ENCODE assay signal across 20 mouse cellular contexts in genomic region chr16:90456495-90457125, GRCm38 (mm10).
DNase-seq lines count a peak whose midpoint lies in the region; ATAC-seq and TF ChIP-seq lines count a peak whose summit lies in the region.
"Had no signal": no experiment of that assay in that cellular context is flagged by ENCODE, and none has a peak within 500 bp of the region (broad histone marks: within the 10 kb centered on the region; RNA-seq: fewer than 3 reads in every experiment).

No protein-coding gene starts in this region.

- no peaks in the 10 kb centered on the region for H3K27me3 ChIP-seq in lung, postnatal 0 days (replicated peaks; ENCODE audit: insufficient read depth, low read length)
- no peaks in the 10 kb centered on the region for H3K27me3 ChIP-seq in forebrain, embryonic 10.5 days (ENCODE audit: poor library complexity, severe bottlenecking)
- H3K27me3 ChIP-seq: forebrain, embryonic 15.5 days; heart, embryonic 13.5 days; hindbrain, embryonic 15.5 days had no signal

- no peak overlapping the region for H3K9ac ChIP-seq in lung, postnatal 0 days (replicated peaks; ENCODE audit: low read depth)
- H3K9ac ChIP-seq: forebrain, embryonic 15.5 days; heart, embryonic 13.5 days; hindbrain, embryonic 15.5 days; midbrain, embryonic 12.5 days had no signal

- TF ChIP-seq CTCF in lung, postnatal 0 days (IDR thresholded peaks at IDR 0.05) = no peak
- TF ChIP-seq CTCF in bone marrow macrophage, adult 2 months (IDR thresholded peaks at IDR 0.05; ENCODE audit: low read depth, low read length) = no peak

- H3K36me3 ChIP-seq in lung, postnatal 0 days (ENCODE audit: insufficient read depth, low read length) = no peaks in the 10 kb centered on the region
- peaks cover 73% of the 10 kb centered on the region for H3K36me3 ChIP-seq in forebrain, embryonic 10.5 days (replicated peaks)

- ATAC-seq in lung, postnatal 0 days = no peak
- no peak for ATAC-seq in megakaryocyte-erythroid progenitor cell, adult 5-6 weeks (replicated peaks; ENCODE audit: low FRiP score, low TSS enrichment, poor library complexity, severe bottlenecking)
- ATAC-seq: forebrain, embryonic 15.5 days; intestine, postnatal 0 days had no signal

- H3K4me1 ChIP-seq in lung, postnatal 0 days (ENCODE audit: insufficient read depth, low read depth, low read length) = peaks cover 22% of the 10 kb centered on the region; the same call in 1 of the 2 replicates
- peaks cover 49% of the 10 kb centered on the region for H3K4me1 ChIP-seq in bone marrow macrophage, adult 2 months (ENCODE audit: control insufficient read depth, insufficient read depth, low read length)
- H3K4me1 ChIP-seq in forebrain, embryonic 10.5 days = peaks cover 64% of the 10 kb centered on the region

- H3K4me2 ChIP-seq in lung, postnatal 0 days (replicated peaks; ENCODE audit: low read depth, low read length) = no peak overlapping the region
- H3K4me2 ChIP-seq: forebrain, embryonic 15.5 days; heart, embryonic 13.5 days; hindbrain, embryonic 15.5 days; liver, embryonic 11.5 days; midbrain, embryonic 12.5 days had no signal

- TF ChIP-seq POLR2A in bone marrow macrophage, adult 2 months (IDR thresholded peaks at IDR 0.05; ENCODE audit: borderline replicate concordance, low read depth, low read length) = no peak

- TF ChIP-seq EP300 in lung, postnatal 0 days (IDR thresholded peaks at IDR 0.05) = no peak

- no peaks in the 10 kb centered on the region for H3K9me3 ChIP-seq in lung, postnatal 0 days (ENCODE audit: low read length)
- H3K9me3 ChIP-seq in forebrain, embryonic 10.5 days = no peaks in the 10 kb centered on the region
- H3K9me3 ChIP-seq: forebrain, embryonic 15.5 days; heart, embryonic 13.5 days; hindbrain, embryonic 15.5 days; midbrain, embryonic 12.5 days had no signal

- DNase-seq in lung, postnatal 0 days (ENCODE audit: low spot score) = peak; percentile 25
- DNase-seq in lung, postnatal 10 days = no peak
- peak; percentile 64 for DNase-seq in induced T-regulatory cell, adult 2 months (ENCODE audit: low read depth)
- DNase-seq in spleen, postnatal 10 days (ENCODE audit: low spot score in 2 of 2) = no peak
- DNase-seq in forebrain, embryonic 10.5 days (ENCODE audit: extremely low spot score, low spot score) = no peak
- DNase-seq: cerebellum, adult 8-10 months; gastrocnemius, adult 2 months; heart, postnatal 36 days; kidney, postnatal 10 days; lung, adult 2 months; lung, postnatal 4 days; thymus, postnatal 4 days had no signal

- no peak overlapping the region for H3K27ac ChIP-seq in lung, postnatal 0 days (ENCODE audit: low read length)
- H3K27ac ChIP-seq in bone marrow macrophage, adult 2 months (ENCODE audit: insufficient read depth, low read depth, low read length) = peak overlapping the region; percentile 47
- no peak overlapping the region for H3K27ac ChIP-seq in forebrain, embryonic 10.5 days
- H3K27ac ChIP-seq: forebrain, embryonic 15.5 days; gastrocnemius, adult 2 months; heart, embryonic 13.5 days; hindbrain, embryonic 15.5 days; midbrain, embryonic 12.5 days had no signal

- H3K4me3 ChIP-seq in lung, postnatal 0 days (ENCODE audit: low read depth, low read length) = no peak overlapping the region
- no peak overlapping the region for H3K4me3 ChIP-seq in bone marrow macrophage, adult 2 months (ENCODE audit: insufficient read depth, low read length)
- H3K4me3 ChIP-seq in forebrain, embryonic 10.5 days = no peak overlapping the region
- H3K4me3 ChIP-seq: forebrain, embryonic 15.5 days; gastrocnemius, adult 2 months; heart, embryonic 13.5 days; hindbrain, embryonic 15.5 days; midbrain, embryonic 12.5 days had no signal

- WGBS in lung, postnatal 0 days = 65% methylated on average over 7 of the region's 7 CpGs
- 83% methylated on average over 7 of the region's 7 CpGs for WGBS in forebrain, embryonic 10.5 days

Comparison
In these comparisons a context has a peak if more than half of its experiments do, and no peak if none do; other contexts are left out.
1. DNase-seq: peak in lung, postnatal 0 days (single experiment) and induced T-regulatory cell, adult 2 months (single experiment); none in lung, postnatal 10 days (single experiment), spleen, postnatal 10 days (0 of 2) and forebrain, embryonic 10.5 days (single experiment).